Mouse (Mus musculus) C2C12 (cell line): Measurements from ENCODE around the gene Tex13c1. TPM values are rescaled to one million over a fixed set of nuclear protein-coding genes. Genes with fewer than 3 reads are reported as not detected.

Experiments used
- H3K27me3 ChIP-seq: one replicate; pipeline ENCODE4 v1.6.1; 2011; ENCODE audit not compliant: control insufficient read depth, insufficient read depth, insufficient read length
- H3K36me3 ChIP-seq: one replicate; pipeline ENCODE4 v1.6.1; 2011; ENCODE audit not compliant: control insufficient read depth, insufficient read depth
- H3K4me3 ChIP-seq: one replicate; pipeline ENCODE4 v1.5.1; 2011; ENCODE audit warnings: mild to moderate bottlenecking, control low read depth; ENCODE audit not compliant: poor library complexity, insufficient read depth, severe bottlenecking
- H3K79me2 ChIP-seq: one replicate; pipeline ENCODE4 v1.6.1; 2011; ENCODE audit not compliant: control insufficient read depth, insufficient read depth
- H3K79me3 ChIP-seq: one replicate; pipeline ENCODE4 v1.6.1; 2011; ENCODE audit warnings: low read depth, control low read depth
- H3ac ChIP-seq: one replicate; pipeline ENCODE3; 2011; ENCODE audit warnings: low read depth; ENCODE audit not compliant: control insufficient read depth, insufficient read length
- CEBPB ChIP-seq: IDR thresholded peaks from one replicate; pipeline ENCODE4 v1.6.1; 2011; ENCODE audit warnings: low read depth, mild to moderate bottlenecking, control low read depth, moderate library complexity
- CTCF ChIP-seq: IDR thresholded peaks from one replicate; pipeline ENCODE4 v1.5.1; 2011; ENCODE audit not compliant: control insufficient read depth, insufficient read depth, insufficient read length
- FOSL1 ChIP-seq: IDR thresholded peaks from one replicate; pipeline ENCODE4 v1.8.0; 2011; ENCODE audit warnings: mild to moderate bottlenecking, low read length; ENCODE audit not compliant: poor library complexity, insufficient read depth, severe bottlenecking
- MAX ChIP-seq: IDR thresholded peaks from one replicate; pipeline ENCODE4 v1.6.1; 2011; ENCODE audit warnings: mild to moderate bottlenecking, control low read depth
- MYOD1 ChIP-seq: IDR thresholded peaks from one replicate; pipeline ENCODE4 v1.6.1; 2011; ENCODE audit warnings: low read depth; ENCODE audit not compliant: control insufficient read depth, insufficient read length
- MYOG ChIP-seq: IDR thresholded peaks from one replicate; pipeline ENCODE4 v1.6.1; 2011; ENCODE audit not compliant: control insufficient read depth, insufficient read length; ENCODE audit errors: extremely low read depth
- USF1 ChIP-seq: IDR thresholded peaks from one replicate; pipeline ENCODE4 v1.6.1; 2011; ENCODE audit warnings: low read depth, mild to moderate bottlenecking, control low read depth, moderate library complexity
- long read RNA-seq, 2 experiments: library from polyadenylated mRNA; unstranded; transcript quantifications; one replicate each; pipeline ENCODE4 v2.0.0; 2019 to 2020
- polyA plus RNA-seq: library from polyadenylated mRNA; unstranded; fragments of >200 nt; fragmentation: generic; extraction: Trizol; gene quantifications from one replicate; pipeline ENCODE4 v1.2.1, GENCODE M21; 2012; ENCODE audit warnings: missing spikeins

Gene Tex13c1
- polyA plus RNA-seq = not detected
- long read RNA-seq, experiment 1 = 0 reads
- long read RNA-seq, experiment 2 = 0 reads

- TF ChIP-seq MAX (no peak), FOSL1 (no peak), MYOD1 (no peak), USF1 (no peak), CTCF (no peak), CEBPB (no peak), MYOG (no peak)
- Histone ChIP-seq H3ac (no peak within 1 kb of the TSS), H3K79me3 (no peaks in the 10 kb centered on the region), H3K4me3 (no peak within 1 kb of the TSS), H3K79me2 (no peaks in the 10 kb centered on the region), H3K36me3 (no peaks in the 10 kb centered on the region), H3K27me3 (no peaks in the 10 kb centered on the region)
Measured at GRCm38 (mm10) chrX:43590860-43591259, at the start of gene Tex13c1. TSS of gene Tex13c1 (plus strand) at chrX:43591160.

Other genes starting within 250 kb of the Tex13c1 start
- gene Tenm1, start 162.0 kb upstream of the Tex13c1 start, polyA plus RNA-seq = not detected